Comparison of ENCODE assay signal across 29 mouse cellular contexts in the genomic region with DNA sequence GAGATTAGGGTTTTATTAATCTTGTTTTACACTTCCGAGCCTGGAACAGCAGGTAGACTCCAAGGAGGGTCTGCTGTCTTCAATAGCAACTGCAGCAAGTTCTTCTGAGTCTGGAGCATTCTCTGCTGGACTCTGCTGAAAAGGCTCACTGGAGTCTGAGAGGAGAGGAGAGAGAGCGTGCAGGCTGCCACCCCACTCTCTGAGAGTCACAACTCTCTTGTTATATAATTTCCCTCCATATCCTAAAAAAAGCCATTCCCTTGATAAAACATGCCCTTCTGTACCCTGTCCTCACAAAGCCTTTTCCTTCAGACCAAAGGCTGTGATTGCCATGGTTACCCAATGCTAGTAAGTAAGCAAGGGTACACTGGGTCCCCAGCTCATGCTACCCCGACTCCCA.
DNase-seq lines count a peak whose midpoint lies in the region; ATAC-seq and TF ChIP-seq lines count a peak whose summit lies in the region.
"Had no signal": no experiment of that assay in that cellular context is flagged by ENCODE, and none has a peak within 500 bp of the region (broad histone marks: within the 10 kb centered on the region; RNA-seq: fewer than 3 reads in every experiment).

No protein-coding gene starts in this region.

- no peaks in the 10 kb centered on the region for H3K9me3 ChIP-seq in liver, embryonic 11.5 days (ENCODE audit: control insufficient read depth, low read length)
- H3K9me3 ChIP-seq: embryonic facial prominence, embryonic 13.5 days; embryonic facial prominence, embryonic 15.5 days; forebrain, embryonic 10.5 days; forebrain, embryonic 12.5 days had no signal

- H3K79me2 ChIP-seq in heart, adult 2 months (replicated peaks; ENCODE audit: control insufficient read depth, insufficient read depth, low read length) = no peaks in the 10 kb centered on the region
- no peaks in the 10 kb centered on the region for H3K79me2 ChIP-seq in liver, adult 2 months (ENCODE audit: control insufficient read depth, insufficient read depth, low read length)

- H3K9ac ChIP-seq in heart, adult 2 months (ENCODE audit: low read depth, low read length) = no peak overlapping the region
- H3K9ac ChIP-seq in liver, adult 2 months (ENCODE audit: low read depth, low read length) = no peak overlapping the region
- H3K9ac ChIP-seq in liver, embryonic 11.5 days (ENCODE audit: low read depth, low read length) = no peak overlapping the region
- H3K9ac ChIP-seq: embryonic facial prominence, embryonic 13.5 days; embryonic facial prominence, embryonic 15.5 days; forebrain, embryonic 12.5 days had no signal

- peak; percentile 74 for ATAC-seq in frontal cortex, adult (ENCODE audit: low TSS enrichment)
- ATAC-seq in liver, embryonic 11.5 days (replicated peaks; ENCODE audit: low FRiP score) = no peak
- ATAC-seq: activated CD4-positive, CD25-positive, alpha-beta regulatory T cell, adult 4 months; CD4-positive, CD25-positive, alpha-beta regulatory T cell, adult 4 months; forebrain, embryonic 14.5 days; Patski had no signal

- TF ChIP-seq CTCF in heart, adult 2 months (IDR thresholded peaks at IDR 0.05) = no peak
- no peak for TF ChIP-seq CTCF in liver, adult 2 months (IDR thresholded peaks at IDR 0.05; ENCODE audit: low read depth, low read length)

- 78% methylated on average over 3 of the region's 3 CpGs for WGBS in heart, adult 2 months
- WGBS in liver, adult 2 months = 56% methylated on average over 3 of the region's 3 CpGs
- WGBS in liver, embryonic 11.5 days = 73% methylated on average over 3 of the region's 3 CpGs

- intact Hi-C loops in heart, adult 2 months (cut with DNase I) = no loop called here

- peak; percentile 47; the same call in 1 of the 2 replicates for TF ChIP-seq EP300 in heart, adult 2 months (IDR thresholded peaks at IDR 0.05; ENCODE audit: insufficient read depth, low read depth, low read length)

- H3K4me2 ChIP-seq in liver, embryonic 11.5 days = no peak overlapping the region
- H3K4me2 ChIP-seq: embryonic facial prominence, embryonic 13.5 days; embryonic facial prominence, embryonic 15.5 days; forebrain, embryonic 12.5 days had no signal

- TF ChIP-seq POLR2A in heart, adult 2 months (IDR thresholded peaks at IDR 0.05; ENCODE audit: insufficient read depth, low read depth, low read length) = no peak
- TF ChIP-seq POLR2A in liver, adult 2 months (IDR thresholded peaks at IDR 0.05; ENCODE audit: extremely low read depth, insufficient read depth, low read length) = no peak

- H3K36me3 ChIP-seq in heart, adult 2 months (ENCODE audit: control insufficient read depth, insufficient read depth, low read length) = peaks cover 10% of the 10 kb centered on the region
- no peaks in the 10 kb centered on the region for H3K36me3 ChIP-seq in liver, adult 2 months (ENCODE audit: control insufficient read depth, insufficient read depth, low read length)
- H3K36me3 ChIP-seq in liver, embryonic 11.5 days (ENCODE audit: control insufficient read depth, insufficient read depth, low read length) = no peaks in the 10 kb centered on the region
- H3K36me3 ChIP-seq: embryonic facial prominence, embryonic 13.5 days; embryonic facial prominence, embryonic 15.5 days; forebrain, embryonic 10.5 days; forebrain, embryonic 12.5 days; G1E had no signal

- no peak overlapping the region; the same call in 1 of the 2 replicates for H3K27ac ChIP-seq in heart, adult 2 months
- no peak overlapping the region for H3K27ac ChIP-seq in liver, adult 2 months (replicated peaks; ENCODE audit: insufficient read depth, low read depth, low read length)
- no peak overlapping the region for H3K27ac ChIP-seq in liver, embryonic 11.5 days (ENCODE audit: low read depth, low read length)
- H3K27ac ChIP-seq: embryonic facial prominence, embryonic 13.5 days; embryonic facial prominence, embryonic 15.5 days; forebrain, embryonic 10.5 days; forebrain, embryonic 12.5 days had no signal

- peaks cover 12% of the 10 kb centered on the region for H3K4me1 ChIP-seq in heart, adult 2 months (ENCODE audit: control insufficient read depth, insufficient read depth, low read length)
- 0 out of 2 replicates have a peak, but pooled peaks cover 2% of the 10 kb centered on the region for H3K4me1 ChIP-seq in liver, adult 2 months (ENCODE audit: control insufficient read depth, insufficient read depth, low read length)
- no peaks in the 10 kb centered on the region for H3K4me1 ChIP-seq in liver, embryonic 11.5 days (replicated peaks; ENCODE audit: control insufficient read depth, insufficient read depth, low read length)
- H3K4me1 ChIP-seq: embryonic facial prominence, embryonic 13.5 days; embryonic facial prominence, embryonic 15.5 days; forebrain, embryonic 10.5 days; forebrain, embryonic 12.5 days had no signal

- DNase-seq in frontal cortex, postnatal 36 days (ENCODE audit: low spot score in 2 of 2) = no peak
- DNase-seq in heart, adult 2 months = peak in 1 of 2 experiments; percentile 5
- no peak for DNase-seq in heart, adult 18-20 months
- peak; percentile 19 for DNase-seq in liver, adult 2 months (ENCODE audit: extremely low read depth, low read depth, low spot score)
- no peak for DNase-seq in liver, embryonic 11.5 days (ENCODE audit: low spot score)
- peak; percentile 46 for DNase-seq in brain, adult 2 months (ENCODE audit: low read depth, low spot score)
- DNase-seq: adrenal gland, adult 8-10 months; adrenal gland, postnatal 14 days; adrenal gland, postnatal 36 days; B cell, adult 2 months; cerebellum, adult 11 months; cerebellum, adult 18-20 months; cerebellum, adult 8-10 months; cerebellum, adult 9-11 months; cerebellum, postnatal 14 days; cerebellum, postnatal 36 days; embryo, embryonic 11 days had no signal

- no peak overlapping the region for H3K4me3 ChIP-seq in heart, adult 2 months
- no peak overlapping the region for H3K4me3 ChIP-seq in liver, adult 2 months (ENCODE audit: insufficient read depth, low read depth, low read length)
- no peak overlapping the region for H3K4me3 ChIP-seq in liver, embryonic 11.5 days (ENCODE audit: low read depth, low read length)
- H3K4me3 ChIP-seq: embryonic facial prominence, embryonic 13.5 days; embryonic facial prominence, embryonic 15.5 days; erythroblast, embryonic 14.5 days; forebrain, embryonic 10.5 days; forebrain, embryonic 12.5 days had no signal

- no peaks in the 10 kb centered on the region for H3K27me3 ChIP-seq in heart, adult 2 months (ENCODE audit: control insufficient read depth, insufficient read depth, low read length)
- H3K27me3 ChIP-seq in liver, adult 2 months (ENCODE audit: control insufficient read depth, insufficient read depth, low read length) = no peaks in the 10 kb centered on the region
- H3K27me3 ChIP-seq in liver, embryonic 11.5 days (replicated peaks; ENCODE audit: control insufficient read depth, insufficient read depth, low read length) = no peaks in the 10 kb centered on the region
- H3K27me3 ChIP-seq: CH12.LX; embryonic facial prominence, embryonic 13.5 days; embryonic facial prominence, embryonic 15.5 days; forebrain, embryonic 12.5 days; Patski had no signal

Comparison
In these comparisons a context has a peak if more than half of its experiments do, and no peak if none do; other contexts are left out.
1. DNase-seq: peak in liver, adult 2 months (single experiment) and brain, adult 2 months (single experiment); none in frontal cortex, postnatal 36 days (0 of 2), heart, adult 18-20 months (0 of 2) and liver, embryonic 11.5 days (single experiment).